Mouse (Mus musculus): Measurements from ENCODE around the gene Ubash3b.

Gene Ubash3b

DNA sequence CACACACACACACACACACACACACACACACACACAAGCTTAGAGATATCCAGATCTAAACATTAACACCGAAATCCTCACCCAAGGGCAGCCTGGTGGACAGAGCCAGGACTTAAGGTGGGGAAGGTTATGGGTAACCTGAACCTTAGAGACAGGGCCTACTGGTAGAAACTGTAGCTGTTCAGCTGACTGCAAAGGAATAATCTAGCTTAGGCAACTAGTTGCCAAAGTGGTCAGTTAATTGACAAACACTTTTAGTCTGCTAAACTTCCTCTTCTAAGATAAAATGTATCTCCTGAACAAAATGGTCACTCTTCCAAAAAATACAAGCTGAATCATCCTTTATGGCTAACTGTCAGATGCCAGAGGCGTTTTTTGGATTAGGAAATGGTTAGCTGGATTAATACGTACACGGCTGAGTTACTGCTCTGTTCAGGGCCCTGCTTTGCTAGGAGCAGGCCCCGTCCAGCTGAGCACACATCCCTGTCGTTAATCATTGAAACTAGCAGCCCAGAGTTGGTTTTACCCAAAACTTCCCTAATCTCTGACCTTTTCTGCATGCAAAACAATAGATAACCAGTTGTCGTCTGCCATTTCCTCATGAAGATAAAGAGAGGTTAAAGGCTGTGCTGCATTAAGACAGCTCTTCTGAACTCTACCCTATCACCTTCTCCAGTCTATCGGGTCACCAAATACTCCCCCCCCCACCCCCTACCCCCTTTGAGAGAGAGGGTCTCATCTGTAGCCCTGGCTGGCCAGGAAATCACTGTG is 102.5 kb downstream of the Ubash3b start:
- no peak for DNase-seq (ENCODE audit: extremely low read depth, insufficient read length, low spot score)

DNA sequence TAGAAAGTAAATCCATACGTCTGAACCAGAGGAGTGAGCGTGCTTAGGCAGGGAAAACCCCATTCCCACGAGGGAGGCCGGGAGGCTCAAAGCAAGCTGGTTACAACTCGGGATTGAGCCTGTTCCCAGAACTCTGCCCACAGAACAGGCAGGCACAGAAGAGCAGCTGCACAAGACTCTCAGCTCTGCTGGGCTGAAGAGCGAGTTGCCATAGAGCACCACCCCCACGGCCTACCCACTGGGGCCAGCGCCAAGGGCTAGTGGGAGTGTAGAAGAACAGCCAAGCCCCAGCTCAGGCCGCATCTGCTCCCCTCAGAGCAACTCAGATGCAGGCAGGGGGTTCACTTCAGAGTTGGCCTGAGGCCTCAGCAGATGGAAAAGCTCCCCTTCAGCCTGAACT is 107.3 kb downstream of the Ubash3b start:
- DNase-seq (ENCODE audit: extremely low read depth, insufficient read length, low spot score) = no peak

DNA sequence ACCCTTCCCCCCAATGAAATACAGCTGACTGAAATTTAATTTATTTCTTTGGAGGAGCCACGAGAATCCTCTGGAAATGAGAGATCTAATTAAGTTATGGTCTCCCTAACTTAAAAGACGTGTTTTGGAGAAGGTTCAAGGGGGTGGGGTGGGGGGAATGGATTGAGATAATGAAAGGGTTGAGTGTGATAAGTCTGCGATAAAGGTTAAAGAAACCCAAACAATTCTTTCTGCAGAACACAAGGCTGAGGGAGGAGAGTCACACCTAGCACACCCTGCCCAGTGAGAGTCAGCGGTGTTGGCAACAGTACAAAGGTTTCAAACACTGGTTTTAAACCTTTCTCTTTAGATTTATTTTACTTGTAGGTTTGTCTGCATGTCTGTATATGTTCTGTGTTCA is 108.0 kb downstream of the Ubash3b start:
- DNase-seq (ENCODE audit: extremely low read depth, insufficient read length, low spot score) = no peak

DNA sequence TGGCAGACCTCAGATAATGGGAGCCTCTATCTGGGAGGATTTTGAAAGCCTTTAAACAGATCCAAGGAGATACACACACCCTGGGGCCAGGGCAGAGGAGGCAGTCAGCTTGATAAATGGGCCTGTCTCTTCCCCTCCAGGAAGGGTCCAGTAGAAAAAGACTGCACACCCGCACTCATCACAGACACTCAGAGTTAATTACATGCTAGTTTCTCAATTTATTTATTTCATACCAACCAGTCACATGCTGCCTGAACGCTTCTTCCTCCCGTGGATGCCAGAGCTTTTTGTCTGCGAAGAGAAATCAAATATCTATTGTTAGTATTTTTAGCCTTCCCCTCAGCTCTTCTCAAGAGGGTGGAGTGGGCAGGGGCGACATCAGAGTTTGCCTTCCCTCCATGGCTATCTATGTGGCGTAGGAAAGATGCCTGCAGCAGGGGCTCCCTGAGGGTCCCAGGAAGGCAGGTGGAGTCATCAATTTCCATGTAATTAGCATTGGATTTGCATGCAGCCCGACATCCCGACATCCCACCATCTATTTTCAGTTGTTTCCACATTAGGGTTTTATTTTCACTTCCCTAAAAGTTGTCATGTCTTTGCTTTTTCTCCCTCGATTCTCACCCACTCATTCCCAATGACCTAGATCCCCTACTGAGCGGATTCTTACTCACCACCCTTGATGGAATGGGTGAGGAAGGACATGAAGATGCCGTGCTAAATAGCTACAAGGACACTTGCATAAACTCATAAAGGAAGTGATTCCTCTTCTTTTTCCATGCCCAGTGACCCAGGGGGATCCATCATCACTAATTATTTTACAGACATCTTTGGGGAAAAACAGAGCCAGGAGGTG is 110.2 kb downstream of the Ubash3b start:
- no peak for DNase-seq (ENCODE audit: extremely low read depth, insufficient read length, low spot score)

DNA sequence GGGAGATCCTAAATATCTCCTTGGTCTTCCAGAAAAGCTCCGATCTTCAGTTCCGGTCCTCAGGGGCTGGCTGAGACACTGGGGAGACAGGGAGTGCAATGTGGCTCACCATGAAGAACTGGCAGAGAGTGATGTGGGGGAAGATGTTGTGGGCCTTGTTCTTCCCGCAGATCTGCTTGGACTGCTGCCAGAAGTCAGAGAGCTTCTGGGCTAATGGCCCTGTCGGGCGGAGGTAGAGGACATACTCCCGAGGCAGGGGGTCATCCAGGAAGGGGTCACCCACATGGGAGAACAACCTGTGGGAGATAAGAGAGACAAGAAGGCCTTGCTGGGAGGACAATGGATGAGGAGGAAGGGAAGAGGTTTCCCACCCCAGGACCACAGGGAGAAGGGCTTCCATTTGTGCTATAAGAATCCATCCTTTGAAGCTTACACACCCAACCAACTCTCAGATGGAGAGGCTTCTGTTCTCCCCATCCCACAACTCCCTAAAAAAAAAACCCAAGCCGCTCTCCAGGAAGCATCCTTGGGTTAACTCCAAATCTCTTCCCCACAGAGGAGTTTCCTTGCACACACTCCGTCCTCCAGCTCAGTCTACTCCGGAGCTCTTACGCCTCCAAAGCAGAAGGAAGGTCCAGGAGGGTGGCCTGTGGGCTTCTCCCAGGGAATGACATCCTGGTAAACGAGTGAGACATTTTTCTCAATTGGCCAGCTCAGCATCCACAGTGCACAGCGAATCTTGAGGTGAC is 111.0 kb downstream of the Ubash3b start:
- DNase-seq (ENCODE audit: extremely low read depth, insufficient read length, low spot score) = no peak

DNA sequence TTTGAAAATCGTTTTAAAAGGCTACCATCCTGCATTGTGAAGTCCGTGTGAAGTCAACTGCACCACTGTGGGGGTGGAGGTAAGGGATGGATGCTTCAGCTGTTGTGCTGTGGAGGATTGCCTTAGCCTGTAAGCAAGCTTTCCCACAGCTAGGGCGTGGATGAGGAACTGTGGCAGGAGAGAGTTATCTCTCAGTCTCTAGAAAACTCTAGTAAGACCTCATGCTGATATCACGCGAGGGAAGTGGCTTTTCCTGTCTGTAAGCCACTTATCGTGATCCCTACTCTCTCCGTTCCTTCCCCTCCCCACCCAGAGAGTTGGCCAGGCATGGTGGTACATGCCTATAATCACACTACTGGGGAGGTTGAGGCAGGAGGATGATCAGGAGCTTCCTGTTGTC is 112.2 kb downstream of the Ubash3b start:
- DNase-seq (ENCODE audit: extremely low read depth, insufficient read length, low spot score) = no peak

DNA sequence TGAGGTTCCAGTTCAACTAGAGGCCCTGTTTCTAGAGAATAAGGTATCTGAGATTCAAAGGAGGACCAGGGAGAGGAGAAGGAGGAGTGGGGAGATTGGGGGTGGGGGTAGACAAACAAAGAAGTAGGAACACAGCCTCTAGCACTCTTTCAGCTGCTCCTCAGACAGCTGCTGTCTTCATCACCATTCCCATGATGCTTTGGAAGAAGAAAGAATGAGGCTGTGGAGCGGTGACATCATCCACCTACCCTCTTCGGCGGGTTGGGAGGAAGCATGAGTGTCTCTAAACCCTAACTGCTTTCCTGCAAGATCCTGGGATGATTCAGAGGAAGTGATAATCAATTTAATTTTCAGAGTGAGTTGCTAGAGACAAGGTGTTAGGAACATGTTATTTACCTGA is 112.7 kb downstream of the Ubash3b start:
- DNase-seq (ENCODE audit: extremely low read depth, insufficient read length, low spot score) = no peak

DNA sequence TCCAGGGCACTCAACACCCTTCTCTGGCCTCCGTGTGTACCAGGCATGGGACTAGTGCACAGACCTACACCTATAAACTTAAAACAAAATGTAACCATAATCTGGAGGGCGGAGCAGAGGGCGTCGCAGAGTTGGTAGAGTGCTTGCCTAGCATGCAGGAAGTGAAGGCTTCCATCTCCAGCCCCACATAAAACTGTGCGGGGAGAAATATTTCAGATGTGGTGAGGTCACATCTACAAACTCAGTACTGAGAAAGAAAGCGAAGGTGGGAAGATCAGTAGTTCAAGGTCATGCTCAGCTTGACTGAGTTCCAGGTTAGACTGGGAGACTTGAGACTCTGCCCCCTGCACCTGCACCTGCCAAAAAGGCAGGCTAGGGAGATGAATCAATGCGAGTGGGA is 113.3 kb downstream of the Ubash3b start:
- DNase-seq (ENCODE audit: extremely low read depth, insufficient read length, low spot score) = no peak

DNA sequence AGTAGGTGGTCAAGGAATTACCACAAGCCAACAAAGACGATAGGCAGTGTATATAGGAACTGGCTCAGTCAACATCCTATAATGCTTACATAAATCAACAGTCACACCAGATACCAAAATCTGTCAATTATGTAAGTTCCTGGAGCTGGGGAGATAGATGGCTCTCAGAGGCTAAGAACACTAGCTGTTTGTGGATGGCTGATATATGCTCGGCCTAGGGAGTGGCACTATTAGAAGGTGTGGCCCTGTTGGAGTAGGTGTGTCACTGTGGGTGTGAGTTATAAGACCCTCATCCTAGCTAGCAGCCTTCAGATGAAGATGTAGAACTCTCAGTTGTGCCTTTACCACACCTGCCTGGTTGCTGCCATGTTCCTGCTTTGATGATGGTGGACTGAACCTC is 113.8 kb downstream of the Ubash3b start:
- DNase-seq (ENCODE audit: extremely low read depth, insufficient read length, low spot score) = no peak

DNA sequence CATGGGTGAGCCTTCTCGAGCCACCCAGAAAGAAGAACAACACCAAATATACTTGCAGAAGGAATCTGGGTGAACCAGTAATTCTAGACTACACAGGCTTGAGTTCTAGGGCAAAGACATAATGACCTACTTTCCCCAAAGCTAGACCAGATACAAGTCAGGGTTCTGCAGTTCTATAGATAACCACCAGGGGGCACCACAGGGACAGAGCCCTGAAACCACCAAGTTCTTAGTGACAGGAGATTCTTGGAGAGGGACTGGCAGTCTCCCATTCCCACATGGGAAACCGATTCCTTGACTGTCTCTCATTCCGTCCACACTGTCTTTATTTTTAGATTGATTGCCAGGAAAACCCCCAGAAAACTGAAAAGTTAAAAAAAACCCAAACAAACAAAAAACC is 116.9 kb downstream of the Ubash3b start:
- no peak for DNase-seq (ENCODE audit: extremely low read depth, insufficient read length, low spot score)

DNA sequence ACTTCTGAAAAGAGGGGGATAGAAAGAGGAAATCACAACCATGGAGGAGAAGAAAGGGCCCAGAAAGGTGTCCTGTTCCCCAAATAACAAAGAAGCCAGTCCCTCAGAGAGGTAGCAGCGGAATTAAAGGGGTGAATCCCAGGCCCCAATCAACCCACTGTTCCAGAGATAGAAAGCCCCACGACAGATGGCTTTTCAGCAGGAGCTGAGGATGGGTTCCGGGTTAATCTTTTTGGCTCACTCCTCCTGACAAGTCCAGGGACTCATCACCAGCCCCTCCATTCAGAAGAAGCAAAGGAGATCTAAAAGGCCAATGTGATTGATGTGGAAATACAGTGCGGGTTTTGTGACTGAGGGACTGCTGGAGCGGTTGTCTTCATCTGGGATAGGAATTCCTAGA is 117.9 kb downstream of the Ubash3b start:
- DNase-seq (ENCODE audit: extremely low read depth, insufficient read length, low spot score) = no peak

DNA sequence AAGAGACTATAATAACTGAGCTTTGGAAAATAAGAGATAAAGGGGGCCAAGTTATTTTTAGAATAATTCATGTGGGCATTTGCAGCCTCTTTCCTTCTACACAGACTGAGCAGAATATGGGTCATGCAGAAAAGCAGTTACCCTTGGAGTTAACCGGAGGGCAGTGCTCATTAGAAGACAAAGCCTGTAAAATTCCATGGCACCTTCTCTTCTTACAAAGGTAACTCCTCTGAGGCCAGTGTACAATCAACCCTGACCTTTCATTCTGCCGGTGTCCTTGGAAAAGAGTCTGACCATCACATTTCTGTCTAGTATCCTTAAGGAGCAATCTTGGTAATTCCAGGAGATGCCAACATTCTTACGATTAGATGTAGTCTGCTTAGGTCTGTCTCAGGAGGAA is 120.1 kb downstream of the Ubash3b start:
- no peak for DNase-seq (ENCODE audit: extremely low read depth, insufficient read length, low spot score)

DNA sequence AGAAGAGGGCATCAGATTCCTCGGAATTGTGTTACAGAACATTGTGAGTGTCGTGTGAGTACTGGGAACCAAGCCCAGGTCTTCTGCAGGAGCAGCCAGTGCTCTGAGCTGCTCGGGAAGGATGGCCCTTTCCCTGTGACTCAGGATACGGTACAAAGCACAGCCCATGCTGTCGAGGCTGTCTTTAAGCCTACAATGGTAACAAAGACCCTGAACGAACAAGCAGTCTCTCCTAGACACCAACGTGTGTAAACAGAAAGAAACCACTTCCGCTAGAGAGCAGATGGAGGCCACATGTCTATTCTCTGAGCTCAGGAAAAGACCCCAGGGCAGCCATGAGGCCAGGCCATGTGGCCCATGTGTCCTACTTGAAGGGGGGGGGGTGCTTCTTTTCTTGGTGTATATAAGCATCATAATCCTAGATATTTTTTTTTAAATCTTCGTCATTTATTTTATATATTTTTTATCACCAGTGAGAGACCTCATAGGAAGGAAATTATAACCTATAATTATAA is 123.3 kb downstream of the Ubash3b start:
- no peak for DNase-seq (ENCODE audit: extremely low read depth, insufficient read length, low spot score)

DNA sequence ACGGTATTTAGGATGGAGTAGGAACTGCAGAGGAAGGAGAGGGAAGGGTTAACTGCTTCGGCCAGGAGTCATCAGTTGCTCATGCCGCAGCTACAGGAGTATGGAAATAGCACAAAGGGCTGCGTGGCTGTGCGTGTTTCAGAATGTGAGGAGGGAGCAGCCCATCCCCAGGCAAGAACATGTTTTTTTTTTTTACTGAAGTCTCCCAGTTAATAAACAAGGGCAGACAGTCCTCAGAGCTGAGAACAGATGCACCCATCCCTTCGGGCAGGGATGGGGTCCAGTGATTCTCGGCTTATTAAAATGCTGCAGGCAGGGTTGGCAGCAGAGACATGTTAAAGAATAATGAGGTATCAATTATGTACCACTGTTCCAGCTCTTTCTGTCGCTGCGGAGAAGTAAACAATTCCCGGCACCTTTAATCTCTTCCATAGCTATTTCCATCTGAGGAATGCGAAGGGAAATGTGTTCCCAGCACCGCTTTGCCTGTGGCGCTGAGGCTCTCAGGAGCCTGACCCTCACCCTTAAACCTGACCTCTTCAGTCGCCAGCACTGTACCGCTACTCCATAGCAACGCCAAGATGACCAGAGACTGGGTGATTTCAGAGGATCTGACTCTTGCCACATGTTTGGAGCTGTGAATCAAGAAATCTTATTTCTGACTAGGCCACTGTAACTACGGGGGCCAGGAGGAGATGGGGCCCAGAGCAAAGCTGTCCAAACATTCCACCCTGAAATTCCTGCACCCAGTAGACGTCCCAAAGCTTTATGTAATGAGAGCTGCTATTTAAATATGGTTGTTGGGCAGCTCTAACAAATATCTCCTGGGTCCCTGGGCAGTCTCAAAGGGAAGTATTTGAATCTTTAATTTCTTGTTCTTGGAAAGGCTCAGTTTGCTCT is 129.7 kb downstream of the Ubash3b start:
- no peak for DNase-seq (ENCODE audit: extremely low read depth, insufficient read length, low spot score)

DNA sequence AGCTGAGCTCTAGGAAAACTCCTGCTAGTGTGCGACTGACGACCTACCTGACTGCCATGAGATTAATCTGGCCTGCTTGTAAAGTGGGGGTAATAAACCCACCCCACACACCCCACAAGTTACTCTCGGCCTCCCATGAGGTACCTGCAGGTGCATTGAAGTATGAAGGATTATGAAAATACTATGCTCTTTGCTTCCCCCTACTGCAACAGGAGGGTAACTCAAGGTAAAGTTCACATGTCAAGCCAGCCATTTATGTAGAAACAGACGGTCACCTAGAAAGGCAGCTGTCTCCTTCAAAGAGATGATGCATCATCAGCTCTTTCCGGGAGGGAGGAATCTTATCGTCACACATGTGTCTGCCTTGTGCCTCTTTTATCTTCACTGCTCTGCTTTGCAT is 131.7 kb downstream of the Ubash3b start:
- no peak for DNase-seq (ENCODE audit: extremely low read depth, insufficient read length, low spot score)

DNA sequence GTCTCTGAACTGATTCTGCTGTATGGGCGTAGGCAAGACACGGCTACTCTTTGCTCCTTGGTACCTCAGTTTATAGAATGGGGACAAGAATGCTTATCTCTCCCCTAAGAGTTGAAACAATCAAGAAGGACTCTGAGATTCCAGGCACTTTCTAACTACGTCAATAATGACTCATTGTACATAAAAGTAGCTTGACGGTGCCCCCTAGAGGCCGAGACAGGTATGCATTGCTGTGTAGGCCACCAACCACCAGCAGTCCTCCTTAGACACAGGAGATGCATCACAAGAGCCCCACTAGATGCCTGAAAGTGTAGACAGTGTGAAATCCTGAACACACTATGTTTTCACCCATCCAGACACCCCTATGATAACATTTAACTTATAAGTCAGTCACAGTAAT is 133.0 kb downstream of the Ubash3b start:
- DNase-seq (ENCODE audit: extremely low read depth, insufficient read length, low spot score) = no peak

DNA sequence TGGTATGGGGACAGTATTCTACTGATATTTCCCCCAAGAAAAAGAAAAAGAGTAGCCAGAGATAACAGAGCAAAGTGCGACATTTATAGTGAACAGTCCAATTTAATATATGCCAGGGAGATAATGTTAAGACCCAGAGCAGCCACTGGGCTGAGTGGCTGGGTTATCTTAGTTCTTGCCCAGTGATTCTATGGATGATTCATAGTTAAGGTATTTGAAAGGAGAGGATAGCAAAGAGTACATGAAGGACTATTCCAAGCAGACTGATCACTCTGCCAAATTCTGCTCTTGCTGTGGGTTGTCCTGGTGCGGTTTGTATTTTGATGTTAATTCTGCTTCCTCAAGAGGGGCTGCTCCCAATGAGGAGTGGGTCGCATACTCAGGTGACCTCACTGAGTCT is 139.8 kb downstream of the Ubash3b start:
- DNase-seq (ENCODE audit: extremely low read depth, insufficient read length, low spot score) = no peak

DNA sequence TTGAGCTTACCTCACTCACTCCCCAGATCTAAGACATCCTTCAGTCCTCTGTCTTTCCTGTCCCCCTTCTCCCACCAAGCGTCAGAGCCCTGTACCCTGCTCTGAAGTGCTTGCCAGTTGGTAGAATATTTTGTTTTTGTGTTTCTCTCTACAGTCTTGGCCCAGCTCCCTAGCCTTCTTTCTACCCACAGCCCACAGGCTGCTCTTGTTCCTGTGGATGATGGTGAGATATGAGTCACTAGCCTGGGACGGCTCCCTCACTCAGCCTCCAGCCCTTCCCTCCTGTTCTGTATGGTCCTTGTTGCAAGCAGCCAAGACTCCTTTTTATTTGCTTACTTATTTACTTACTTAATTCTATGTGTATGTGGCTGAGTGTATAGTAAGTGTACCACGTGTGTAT is 141.0 kb downstream of the Ubash3b start:
- no peak for DNase-seq (ENCODE audit: extremely low read depth, insufficient read length, low spot score)

DNA sequence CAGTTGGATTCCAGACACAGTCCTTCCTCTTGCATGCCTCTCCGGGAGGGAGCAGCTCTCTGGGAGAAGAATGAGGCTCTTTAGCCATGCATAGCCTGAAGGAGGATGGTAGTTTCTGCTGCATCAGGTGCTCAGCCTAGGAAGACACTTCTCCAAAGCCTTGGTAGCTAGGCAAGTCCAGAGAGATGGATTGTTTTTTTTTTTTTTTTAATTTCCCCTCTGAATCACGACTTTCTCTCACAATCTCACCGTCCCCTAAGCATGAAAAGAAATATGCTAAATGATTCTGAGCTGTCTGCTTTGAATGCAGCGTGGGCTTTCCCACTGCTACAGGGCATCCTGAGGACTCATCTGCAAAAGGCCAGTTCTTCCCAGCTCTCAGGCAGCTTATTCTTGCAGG is 147.0 kb downstream of the Ubash3b start:
- DNase-seq (ENCODE audit: extremely low read depth, insufficient read length, low spot score) = no peak

DNA sequence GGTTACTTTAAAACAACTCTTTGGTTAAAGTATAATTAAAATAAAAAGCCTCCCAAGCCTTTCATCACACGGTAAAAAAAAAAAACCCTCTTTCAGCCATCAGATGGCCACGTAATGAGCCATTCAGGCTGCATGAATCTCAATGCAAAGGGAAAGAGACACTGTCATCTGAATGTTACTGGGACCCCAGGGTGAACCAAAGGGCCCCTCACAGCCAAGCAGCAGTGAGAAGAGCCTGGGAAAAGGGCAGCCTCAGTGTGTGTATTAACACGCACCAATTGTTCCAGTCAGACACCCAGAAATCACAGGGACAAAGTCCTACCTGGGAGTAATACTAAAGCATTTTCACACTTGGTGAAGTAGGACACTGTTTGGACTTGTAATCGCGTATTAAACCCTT is 149.0 kb downstream of the Ubash3b start:
- DNase-seq (ENCODE audit: extremely low read depth, insufficient read length, low spot score) = no peak

Data from 3134 (cell line).